Mouse (Mus musculus) bone marrow macrophage, adult 2 months (primary cell): Measurements from ENCODE around the gene Tex21. TPM values are rescaled to one million over a fixed set of nuclear protein-coding genes. Genes with fewer than 3 reads are reported as not detected.

ENCODE experiments used
- H3K27ac ChIP-seq: 2 replicates; pipeline ENCODE4 v1.5.1; 2012; ENCODE audit warnings: low read depth, low read length; ENCODE audit not compliant: insufficient read depth
- H3K4me1 ChIP-seq: 2 replicates; pipeline ENCODE4 v1.6.1; 2012; ENCODE audit warnings: low read length; ENCODE audit not compliant: control insufficient read depth, insufficient read depth
- H3K4me3 ChIP-seq: 2 replicates; pipeline ENCODE4 v1.5.1; 2012; ENCODE audit warnings: mild to moderate bottlenecking, low read length, moderate library complexity; ENCODE audit not compliant: insufficient read depth
- CTCF ChIP-seq: IDR thresholded peaks from 2 replicates; pipeline ENCODE4 v1.5.1; 2012; ENCODE audit warnings: low read depth, mild to moderate bottlenecking, low read length, moderate library complexity
- POLR2A ChIP-seq: IDR thresholded peaks from 2 replicates; pipeline ENCODE4 v1.6.1; 2012; ENCODE audit warnings: mild to moderate bottlenecking, low read depth, low read length, borderline replicate concordance
- polyA plus RNA-seq: library from polyadenylated mRNA; stranded (reverse); fragments of >200 nt; gene quantifications from 2 replicates; pipeline ENCODE4 v1.2.4, GENCODE M21; 2012; ENCODE audit not compliant: missing spikeins, insufficient read depth, insufficient read length

Gene Tex21
- polyA plus RNA-seq, 1 experiment: not detected

GRCm38 (mm10) chr12:76262918-76263317, 16.4 kb upstream of the Tex21 start:
- peaks cover 31% of the 10 kb centered on the region for H3K4me1 ChIP-seq
- H3K4me3 ChIP-seq: no peak overlapping the region
- TF ChIP-seq POLR2A (no peak), CTCF (no peak)
- H3K27ac ChIP-seq: no peak overlapping the region

GRCm38 (mm10) chr12:76261556-76261955, 15.0 kb upstream of the Tex21 start:
- Histone ChIP-seq H3K4me3 (no peak overlapping the region), H3K27ac (no peak overlapping the region), H3K4me1 (peaks cover 35% of the 10 kb centered on the region)
- TF ChIP-seq CTCF (no peak), POLR2A (no peak)

- Histone ChIP-seq H3K4me1 (peaks cover 35% of the 10 kb centered on the region), H3K4me3 (no peak overlapping the region), H3K27ac (no peak overlapping the region)
- TF ChIP-seq POLR2A (no peak), CTCF (no peak)
These were observed 14.1 kb upstream of the Tex21 start for GRCm38 (mm10) chr12:76260673-76261072.

GRCm38 (mm10) chr12:76256114-76256843, 9.7 kb upstream of the Tex21 start:
- Histone ChIP-seq H3K4me1 (peaks cover 18% of the 10 kb centered on the region), H3K4me3 (peak overlapping the region; percentile 85), H3K27ac (no peak overlapping the region)
- TF ChIP-seq CTCF (no peak), POLR2A (no peak)

- H3K4me1 ChIP-seq: peaks cover 16% of the 10 kb centered on the region
- TF ChIP-seq POLR2A (no peak), CTCF (no peak)
- peak overlapping the region; percentile 85 for H3K4me3 ChIP-seq
- H3K27ac ChIP-seq: 0 out of 2 replicates have a peak overlapping the region, but pooled peaks have one; percentile 22
These were observed 8.9 kb upstream of the Tex21 start for GRCm38 (mm10) chr12:76255499-76255875.

GRCm38 (mm10) chr12:76254725-76255498, 8.4 kb upstream of the Tex21 start, which contains the start of gene Mthfd1:
TSS of gene Mthfd1 (plus strand) at chr12:76255298.
- Histone ChIP-seq H3K4me3 (peak within 1 kb of the TSS; percentile 85), H3K4me1 (peaks cover 16% of the 10 kb centered on the region), H3K27ac (0 out of 2 replicates have a peak within 1 kb of the TSS, but pooled peaks have one; percentile 22)
- TF ChIP-seq CTCF (no peak), POLR2A (no peak)

GRCm38 (mm10) chr12:76253991-76254390, 7.4 kb upstream of the Tex21 start:
- H3K27ac ChIP-seq: no peak overlapping the region
- no peak overlapping the region for H3K4me3 ChIP-seq
- H3K4me1 ChIP-seq: peaks cover 15% of the 10 kb centered on the region
- TF ChIP-seq CTCF (no peak), POLR2A (no peak)

- no peak overlapping the region for H3K27ac ChIP-seq
- TF ChIP-seq POLR2A (no peak), CTCF (no peak)
- H3K4me3 ChIP-seq: no peak overlapping the region
- H3K4me1 ChIP-seq: peaks cover 12% of the 10 kb centered on the region
These were observed 7.0 kb upstream of the Tex21 start for GRCm38 (mm10) chr12:76253591-76253990.

- Histone ChIP-seq H3K4me3 (no peak overlapping the region), H3K27ac (no peak overlapping the region), H3K4me1 (peaks cover 8% of the 10 kb centered on the region; the same call in 1 of the 2 replicates)
- TF ChIP-seq POLR2A (no peak), CTCF (no peak)
These were observed 6.5 kb upstream of the Tex21 start for GRCm38 (mm10) chr12:76253090-76253489.

- no peaks in the 10 kb centered on the region for H3K4me1 ChIP-seq
- H3K4me3 ChIP-seq: no peak overlapping the region
- no peak for TF ChIP-seq POLR2A
- TF ChIP-seq CTCF: no peak
- no peak overlapping the region for H3K27ac ChIP-seq
These were observed 1.6 kb downstream of the Tex21 start for GRCm38 (mm10) chr12:76244981-76245380.
